Mouse (Mus musculus): ENCODE measurements around the gene Oas2.

- TF ChIP-seq CTCF (IDR thresholded peaks at IDR 0.05; ENCODE audit: extremely low read depth, insufficient read depth, insufficient read length, insufficient replicate concordance) = no peak
- no peak for TF ChIP-seq POLR2A (IDR thresholded peaks at IDR 0.05; ENCODE audit: low read depth, low read length)
Measured at GRCm38 (mm10) chr5:120712721-120713120, 36.9 kb downstream of the Oas2 start.

Measured in spleen, adult 2 months (tissue).